Mouse (Mus musculus) heart, embryonic 10.5 days (tissue): ENCODE measurements around the gene Ssmem1. TPM values are rescaled to one million over a fixed set of nuclear protein-coding genes. Genes with fewer than 3 reads are reported as not detected.

Experiments
- polyA plus RNA-seq: library from polyadenylated mRNA; unstranded; fragments of >200 nt; fragmentation: Nextera tagmentation; extraction: Ambion mirVana; gene quantifications from 2 replicates; pipeline ENCODE4 v1.2.1, GENCODE M21; 2016

Gene Ssmem1
- polyA plus RNA-seq, 1 experiment from 2014 or later = 0.16 TPM

Other genes starting within 250 kb of the Ssmem1 start
- gene Ube2h, start 205.3 kb upstream of the Ssmem1 start, polyA plus RNA-seq = 49.6 and 51.7 TPM in 2 replicates
- gene Zc3hc1, start 118.8 kb upstream of the Ssmem1 start, polyA plus RNA-seq = 55.6 and 71.2 TPM in 2 replicates
- gene Klhdc10, start 108.0 kb upstream of the Ssmem1 start, polyA plus RNA-seq = 30.9 and 33.8 TPM in 2 replicates
- gene Tmem209, start 66 bp upstream of the Ssmem1 start, polyA plus RNA-seq = 38.2 and 41.1 TPM in 2 replicates
- 17.8 and 29.1 TPM in 2 replicates for gene Cpa2, start 31.7 kb downstream of the Ssmem1 start, polyA plus RNA-seq
- 1.2 and 1.7 TPM in 2 replicates for gene Cpa4, start 58.5 kb downstream of the Ssmem1 start, polyA plus RNA-seq
- gene Cpa5, start 101.2 kb downstream of the Ssmem1 start, polyA plus RNA-seq = 0.97 and 2.1 TPM in 2 replicates
- gene Cpa1, start 129.4 kb downstream of the Ssmem1 start, polyA plus RNA-seq = 3.9 and 4.3 TPM in 2 replicates
- 12.5 and 15.3 TPM in 2 replicates for gene Cep41, start 183.9 kb downstream of the Ssmem1 start, polyA plus RNA-seq
- 3,213 and 4,348 TPM in 2 replicates for gene Mest, start 213.7 kb downstream of the Ssmem1 start, polyA plus RNA-seq